Mouse (Mus musculus) G1E (cell line): ENCODE measurements around the gene Trim24.

Experiments used
- CTCF ChIP-seq: IDR thresholded peaks from 2 replicates; pipeline ENCODE4 v1.5.1; 2012; ENCODE audit warnings: low read depth, low read length, inconsistent platforms, mixed read lengths
- GATA2 ChIP-seq: IDR thresholded peaks from 2 replicates; pipeline ENCODE4 v1.6.1; 2012; ENCODE audit warnings: low read depth, low read length, inconsistent platforms, borderline replicate concordance

DNA sequence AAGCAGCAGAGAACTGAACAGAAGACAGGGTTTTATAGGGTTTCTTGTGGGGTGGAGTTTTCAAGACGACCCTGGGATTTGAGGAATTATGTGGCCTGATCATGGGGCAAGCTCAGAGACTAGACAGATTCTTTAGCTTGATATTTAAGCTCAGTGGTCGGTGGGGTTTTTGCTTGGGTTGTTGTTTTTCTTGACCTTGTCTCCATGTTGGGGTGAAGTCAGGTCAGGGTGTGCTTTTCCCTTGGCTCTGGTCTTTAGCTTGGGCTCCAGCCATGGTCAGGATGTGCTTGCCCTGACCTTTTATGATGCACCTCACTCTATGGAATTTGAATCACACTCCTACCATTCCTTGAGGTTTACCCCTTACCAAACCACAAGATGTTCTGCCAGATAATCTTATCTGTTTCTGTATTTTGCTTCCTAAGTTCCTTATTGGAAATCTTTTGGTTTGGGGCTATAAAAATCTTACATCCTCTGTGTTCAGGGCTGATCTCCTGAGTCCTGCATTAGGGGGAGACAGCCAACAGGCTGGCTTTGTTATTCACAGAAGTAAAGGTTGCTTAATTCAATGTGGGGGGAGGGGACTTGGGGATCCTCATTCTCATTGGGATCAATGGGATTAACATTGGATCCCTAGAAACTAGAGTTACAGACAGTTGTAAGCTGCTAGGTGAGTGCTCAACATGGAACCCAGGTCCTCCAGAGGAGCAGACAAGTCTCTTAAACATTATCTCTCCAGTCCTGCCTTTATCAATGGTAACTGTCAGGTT is 6.5 kb upstream of the Trim24 start:
- no peak for TF ChIP-seq CTCF
- TF ChIP-seq GATA2: no peak
